Mouse (Mus musculus) retina, embryonic 14.5 days (tissue): Measurements from ENCODE around the gene Olfr46.
"Not testable (repeated sequence)": the region's sequence is repeated elsewhere in the genome, so short reads cannot be mapped to it uniquely, and the experiment has no call there.

Source experiments
- DNase-seq: peaks from one replicate; pipeline ENCODE4 v3.0.0-alpha.2; 2015; ENCODE audit warnings: low spot score

Gene Olfr46

GRCm38 (mm10) chr7:140600969-140601368 is at the start of gene Olfr46:
Olfr46 (plus strand) TSS chr7:140601269.
- not testable (repeated sequence) for DNase-seq

DNA sequence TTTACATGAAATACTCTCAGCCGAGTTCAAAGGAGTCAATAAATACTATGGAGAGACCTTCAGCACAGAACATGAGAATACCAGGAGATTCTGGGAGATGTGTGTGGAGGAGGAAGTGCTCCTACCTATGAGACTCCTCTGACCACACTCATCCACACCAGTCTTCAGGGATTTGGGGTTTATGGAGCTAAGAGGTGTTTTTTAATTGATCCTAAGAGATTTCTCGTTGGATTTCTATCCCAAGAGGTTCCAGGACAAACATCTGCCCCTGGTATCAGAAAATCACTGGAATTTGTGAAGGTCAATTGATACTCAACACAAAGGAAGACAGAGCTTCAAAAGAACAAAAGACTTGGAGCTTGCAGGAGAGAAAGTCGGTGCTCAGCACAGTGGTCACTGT is 33.5 kb upstream of the Olfr46 start, which contains the start of gene Olfr538:
Gene Olfr538, plus strand, starts transcription at position 301 of the 400 bp plus-strand sequence.
- DNase-seq, result no peak

DNA sequence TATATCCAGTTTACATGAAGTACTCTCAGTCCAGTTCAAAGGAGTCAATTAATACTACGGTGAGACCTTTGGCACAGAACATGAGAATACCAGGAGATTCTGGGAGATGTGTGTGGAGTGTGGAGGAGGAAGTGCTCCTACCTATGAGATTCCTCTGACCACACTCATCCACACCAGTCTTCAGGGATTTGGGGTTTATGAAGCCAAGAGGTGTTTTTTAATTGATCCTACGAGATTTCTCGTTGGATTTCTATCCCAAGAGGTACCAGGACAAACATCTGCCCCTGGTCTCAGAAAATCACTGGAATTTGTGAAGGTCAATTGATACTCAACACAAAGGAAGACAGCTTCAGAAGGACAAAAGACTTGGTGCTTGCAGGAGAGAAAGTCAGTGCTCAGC is 27.6 kb downstream of the Olfr46 start, which contains the start of gene Olfr61:
Gene Olfr61, plus strand, starts transcription at position 301 of the 400 bp plus-strand sequence.
- DNase-seq, result not testable (repeated sequence)

DNA sequence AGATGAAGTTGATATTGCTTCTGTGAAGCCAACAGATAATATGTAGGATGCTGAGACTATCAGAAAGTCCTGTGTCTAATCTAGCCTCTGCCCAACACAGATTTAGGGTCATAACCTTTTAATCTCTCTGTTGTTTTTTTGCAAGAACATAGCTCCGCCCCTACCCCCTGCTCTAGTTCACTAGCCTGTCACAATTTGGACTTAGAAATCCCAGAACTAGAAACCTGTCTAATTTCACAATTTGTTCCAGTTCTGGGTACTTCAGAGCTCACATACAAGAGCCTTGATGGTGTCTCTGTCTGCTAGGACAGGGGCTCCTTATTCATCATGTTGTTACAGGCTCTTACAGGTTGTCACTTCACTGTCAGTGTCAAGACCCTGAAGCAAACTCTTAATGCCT is 29.5 kb downstream of the Olfr46 start:
- DNase-seq, result no peak

DNA sequence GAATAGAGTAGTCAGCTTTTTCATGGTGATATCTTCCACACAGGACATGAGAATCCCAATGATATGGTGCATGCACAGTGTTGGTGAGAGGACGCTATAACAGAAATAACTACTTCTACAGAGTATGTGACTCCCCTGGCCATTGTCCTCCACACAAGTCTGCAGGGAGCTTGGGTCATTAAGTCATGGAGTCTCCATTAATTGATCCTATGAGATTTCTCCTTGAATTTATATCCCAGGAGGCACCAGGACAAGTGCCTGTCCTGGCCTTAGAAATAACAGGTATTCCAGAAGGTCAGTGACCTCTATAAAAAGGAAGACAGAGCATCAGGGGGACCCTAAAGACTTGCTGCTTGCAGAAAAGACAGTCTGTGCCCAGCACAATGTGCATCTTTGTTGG is 45.1 kb downstream of the Olfr46 start, which contains the start of gene Olfr53:
Gene Olfr53, plus strand, starts transcription at position 301 of the 400 bp plus-strand sequence.
- no peak for DNase-seq

DNA sequence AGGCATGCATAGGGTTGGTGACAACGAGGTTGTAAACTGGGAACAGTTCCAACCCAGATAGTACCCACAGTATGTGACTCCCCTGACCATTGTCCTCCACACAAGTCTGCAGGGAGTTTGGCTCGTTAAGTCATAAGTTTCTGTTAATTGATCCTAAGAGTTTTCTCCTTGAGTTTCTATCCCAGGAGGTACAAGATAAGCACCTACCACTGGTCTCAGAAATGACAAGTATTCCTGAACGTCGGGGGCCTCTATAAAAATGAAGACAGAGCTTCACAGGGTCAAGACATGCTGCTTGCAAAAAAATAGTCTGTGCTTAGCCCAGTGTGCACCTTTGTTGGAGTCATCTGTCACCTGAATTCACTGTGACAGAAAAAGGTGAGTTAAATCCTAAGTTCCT is 58.6 kb downstream of the Olfr46 start, which contains the start of gene Olfr539:
Gene Olfr539, plus strand, starts transcription at position 301 of the 400 bp plus-strand sequence.
- no peak for DNase-seq
